Mouse (Mus musculus): ENCODE results near the gene Armh1. TPM values are rescaled to one million over a fixed set of nuclear protein-coding genes. Genes with fewer than 3 reads are reported as not detected.
A peak's percentile ranks its signal among the peaks of the same experiment; 100 is the strongest.

The Armh1 gene
- polyA plus RNA-seq, 1 experiment from 2014 or later = 0.18 TPM

DNA sequence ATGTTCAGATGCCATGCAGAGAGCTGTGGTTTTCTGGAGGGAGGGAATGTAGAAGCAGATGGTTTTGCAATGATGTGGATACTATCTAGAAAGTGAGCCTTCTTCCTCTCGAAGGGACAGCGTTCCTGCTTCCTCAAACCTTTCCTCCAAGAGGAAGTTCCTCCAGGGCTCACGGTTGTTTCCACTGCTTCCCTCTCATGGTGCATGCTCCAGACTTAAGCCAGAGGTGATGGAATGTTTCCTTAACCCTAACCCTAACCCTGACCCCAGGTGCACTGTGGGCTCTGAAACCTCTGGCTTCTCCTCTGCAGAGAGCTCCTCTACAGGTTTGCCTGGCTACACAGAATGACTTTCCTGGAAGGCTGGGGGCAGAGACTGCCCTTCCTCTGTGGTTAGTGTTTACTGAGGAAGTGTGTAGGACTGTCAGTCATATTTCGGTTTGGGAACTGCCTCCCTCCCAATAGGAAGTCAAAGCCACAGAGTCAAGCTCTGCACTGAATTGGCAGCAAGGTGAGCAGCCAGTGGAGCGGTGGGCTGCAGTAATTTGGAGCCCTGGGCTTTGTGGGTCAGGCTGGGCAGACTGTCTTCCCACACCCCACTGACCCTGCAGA is 2.2 kb upstream of the Armh1 start:
- Histone ChIP-seq H3K4me1 (ENCODE audit: insufficient read depth) (0 out of 2 replicates have a peak, but pooled peaks cover 14% of the 10 kb centered on the region), H3K27ac (ENCODE audit: low read depth) (no peak overlapping the region), H3K4me3 (ENCODE audit: low read depth, low read length) (no peak overlapping the region), H3K4me2 (no peak overlapping the region), H3K27me3 (ENCODE audit: insufficient read depth, low read length) (no peaks in the 10 kb centered on the region), H3K9me3 (ENCODE audit: low read depth, low read length) (no peaks in the 10 kb centered on the region), H3K9ac (no peak overlapping the region), H3K36me3 (ENCODE audit: insufficient read depth) (no peaks in the 10 kb centered on the region)
- TF ChIP-seq CTCF (IDR thresholded peaks at IDR 0.05; ENCODE audit: low read depth) = no peak
- DNase-seq (no peak), ATAC-seq (ENCODE audit: insufficient read depth) (no peak)
- 50% methylated on average over 5 of the region's 5 CpGs for WGBS

DNA sequence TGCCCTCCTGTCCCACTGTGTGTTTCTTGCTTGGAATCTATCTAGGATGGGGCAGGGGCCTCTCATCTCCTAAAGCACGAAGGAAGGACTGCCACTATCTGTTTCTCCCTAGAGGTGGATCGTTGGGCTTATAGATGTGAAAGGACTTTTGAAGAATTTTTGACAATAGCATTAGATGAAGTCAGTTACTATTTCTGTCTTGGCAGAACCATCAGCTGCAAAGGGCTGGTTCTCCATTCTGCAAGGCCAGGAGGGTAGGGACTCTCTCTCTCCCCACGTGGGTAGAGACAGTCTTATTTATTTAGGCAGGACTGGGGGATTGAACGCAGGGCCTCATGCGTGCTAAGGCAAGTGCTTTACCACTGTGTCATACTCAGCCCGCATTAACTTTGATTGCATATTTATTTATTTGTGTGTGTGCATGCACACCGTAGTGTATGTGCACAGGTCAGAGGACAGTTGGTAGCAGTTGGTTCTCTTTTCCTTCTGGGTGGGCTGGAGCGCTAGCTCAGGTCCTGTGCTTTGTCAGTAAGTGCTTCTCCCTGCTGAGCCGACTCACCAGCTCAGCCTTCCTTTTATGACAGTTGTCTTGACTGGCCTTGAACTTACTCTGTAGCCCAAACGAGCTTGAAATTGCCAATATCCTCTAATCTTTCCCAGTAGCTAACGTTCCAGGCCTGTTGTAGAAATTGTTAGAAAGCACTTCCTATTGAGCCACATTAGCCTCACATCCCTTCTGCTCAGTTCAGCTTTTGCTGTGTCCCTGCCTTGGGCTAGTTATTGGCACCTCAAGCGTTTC is 1.5 kb upstream of the Armh1 start:
- 56% methylated on average over 12 of the region's 12 CpGs for WGBS
- Histone ChIP-seq H3K9ac (no peak overlapping the region), H3K4me1 (ENCODE audit: insufficient read depth) (0 out of 2 replicates have a peak, but pooled peaks cover 14% of the 10 kb centered on the region), H3K4me3 (ENCODE audit: low read depth, low read length) (no peak overlapping the region), H3K27me3 (ENCODE audit: insufficient read depth, low read length) (no peaks in the 10 kb centered on the region), H3K9me3 (ENCODE audit: low read depth, low read length) (no peaks in the 10 kb centered on the region), H3K4me2 (peak overlapping the region; percentile 71), H3K27ac (ENCODE audit: low read depth) (peak overlapping the region; percentile 42; the same call in 1 of the 2 replicates), H3K36me3 (ENCODE audit: insufficient read depth) (no peaks in the 10 kb centered on the region)
- ATAC-seq (ENCODE audit: insufficient read depth) (no peak), DNase-seq (no peak)
- TF ChIP-seq CTCF (IDR thresholded peaks at IDR 0.05; ENCODE audit: low read depth) = no peak

GRCm38 (mm10) chr4:117252755-117253154 is 830 bp upstream of the Armh1 start:
- Histone ChIP-seq H3K36me3 (ENCODE audit: insufficient read depth) (no peaks in the 10 kb centered on the region), H3K9me3 (ENCODE audit: low read depth, low read length) (no peaks in the 10 kb centered on the region), H3K4me1 (ENCODE audit: insufficient read depth) (0 out of 2 replicates have a peak, but pooled peaks cover 14% of the 10 kb centered on the region), H3K4me3 (ENCODE audit: low read depth, low read length) (peak overlapping the region; percentile 69; the same call in 1 of the 2 replicates), H3K9ac (peak overlapping the region; percentile 67), H3K27ac (ENCODE audit: low read depth) (peak overlapping the region; percentile 42), H3K27me3 (ENCODE audit: insufficient read depth, low read length) (no peaks in the 10 kb centered on the region), H3K4me2 (peak overlapping the region; percentile 71)
- no peak for TF ChIP-seq CTCF (IDR thresholded peaks at IDR 0.05; ENCODE audit: low read depth)
- ATAC-seq (ENCODE audit: insufficient read depth) = no peak
- WGBS = 82% methylated on average over 5 of the region's 5 CpGs
- DNase-seq = no peak

DNA sequence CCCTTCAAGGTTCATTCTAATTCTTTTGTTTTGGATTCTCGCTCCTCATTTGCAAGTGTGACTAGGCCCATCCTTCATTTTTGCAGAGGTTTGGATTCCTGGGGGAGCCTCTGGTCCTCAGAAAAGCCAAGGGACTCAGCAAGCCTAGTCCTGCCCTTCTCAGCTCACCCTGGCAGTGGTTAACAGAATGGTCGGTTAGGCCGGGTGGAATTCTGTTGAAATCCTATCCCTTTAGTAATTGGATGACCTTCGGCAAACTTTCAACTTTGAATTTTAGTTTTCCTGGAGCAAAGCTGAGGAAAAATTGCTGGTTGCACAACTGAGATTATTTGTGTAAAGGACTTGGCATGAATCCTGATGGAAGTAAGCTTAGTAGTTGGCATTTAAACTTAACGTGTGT is 426 bp upstream of the Armh1 start:
- Histone ChIP-seq H3K4me1 (ENCODE audit: insufficient read depth) (0 out of 2 replicates have a peak, but pooled peaks cover 14% of the 10 kb centered on the region), H3K4me3 (ENCODE audit: low read depth, low read length) (peak overlapping the region; percentile 69), H3K9ac (peak overlapping the region; percentile 67), H3K36me3 (ENCODE audit: insufficient read depth) (no peaks in the 10 kb centered on the region), H3K4me2 (peak overlapping the region; percentile 71), H3K27me3 (ENCODE audit: insufficient read depth, low read length) (no peaks in the 10 kb centered on the region), H3K27ac (ENCODE audit: low read depth) (peak overlapping the region; percentile 42), H3K9me3 (ENCODE audit: low read depth, low read length) (no peaks in the 10 kb centered on the region)
- WGBS = 10% methylated on average over 5 of the region's 5 CpGs
- peak; percentile 38 for ATAC-seq (ENCODE audit: insufficient read depth)
- TF ChIP-seq CTCF (IDR thresholded peaks at IDR 0.05; ENCODE audit: low read depth) = no peak
- DNase-seq = peak; percentile 68

GRCm38 (mm10) chr4:117250982-117251381 is 943 bp downstream of the Armh1 start:
- H3K36me3 ChIP-seq (ENCODE audit: insufficient read depth) = no peaks in the 10 kb centered on the region
- TF ChIP-seq CTCF (IDR thresholded peaks at IDR 0.05; ENCODE audit: low read depth) = no peak
- H3K9me3 ChIP-seq (ENCODE audit: low read depth, low read length) = no peaks in the 10 kb centered on the region
- DNase-seq (no peak), ATAC-seq (ENCODE audit: insufficient read depth) (peak; percentile 0; the same call in 1 of the 2 replicates)
- peak overlapping the region; percentile 69 for H3K4me3 ChIP-seq (ENCODE audit: low read depth, low read length)
- H3K9ac ChIP-seq = no peak overlapping the region
- 76% methylated on average over 1 of the region's 1 CpGs for whole genome bisulfite sequencing
- no peak overlapping the region for H3K27ac ChIP-seq (ENCODE audit: low read depth)
- peak overlapping the region; percentile 71 for H3K4me2 ChIP-seq
- H3K4me1 ChIP-seq (ENCODE audit: insufficient read depth) = 0 out of 2 replicates have a peak, but pooled peaks cover 14% of the 10 kb centered on the region
- no peaks in the 10 kb centered on the region for H3K27me3 ChIP-seq (ENCODE audit: insufficient read depth, low read length)

DNA sequence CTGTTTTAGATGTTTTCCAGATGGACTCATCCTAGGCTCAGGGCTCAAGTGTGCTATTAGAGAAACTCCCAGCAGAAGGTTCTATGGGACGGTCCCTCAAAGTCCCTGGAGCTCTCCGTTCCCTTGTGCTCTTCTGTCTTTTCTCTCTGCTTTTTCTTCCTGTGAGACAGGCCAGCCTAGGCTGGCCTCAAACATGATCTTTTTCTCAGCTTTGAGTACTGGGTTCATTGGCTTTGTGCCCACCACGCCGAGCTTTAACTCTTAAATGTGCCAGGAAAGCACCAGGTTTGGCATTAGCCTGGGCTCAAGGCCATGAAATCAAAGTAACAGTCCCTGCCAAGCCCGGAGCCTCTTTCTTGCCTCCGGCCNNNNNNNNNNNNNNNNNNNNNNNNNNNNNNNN is 11.1 kb downstream of the Armh1 start:
- TF ChIP-seq CTCF (IDR thresholded peaks at IDR 0.05; ENCODE audit: low read depth) = no peak
- Histone ChIP-seq H3K9me3 (ENCODE audit: low read depth, low read length) (no peaks in the 10 kb centered on the region), H3K4me1 (ENCODE audit: insufficient read depth) (no peaks in the 10 kb centered on the region; the same call in 1 of the 2 replicates), H3K36me3 (ENCODE audit: insufficient read depth) (no peaks in the 10 kb centered on the region), H3K9ac (no peak overlapping the region), H3K27ac (ENCODE audit: low read depth) (no peak overlapping the region), H3K4me3 (ENCODE audit: low read depth, low read length) (no peak overlapping the region), H3K4me2 (no peak overlapping the region), H3K27me3 (ENCODE audit: insufficient read depth, low read length) (no peaks in the 10 kb centered on the region)
- peak; percentile 25 for DNase-seq
- WGBS = 76% methylated on average over 6 of the region's 6 CpGs
- ATAC-seq (ENCODE audit: insufficient read depth) = no peak

GRCm38 (mm10) chr4:117239153-117239552 is 12.8 kb downstream of the Armh1 start:
- no peak overlapping the region for H3K9ac ChIP-seq
- H3K4me2 ChIP-seq = no peak overlapping the region
- H3K36me3 ChIP-seq (ENCODE audit: insufficient read depth) = no peaks in the 10 kb centered on the region
- peak; percentile 67 for DNase-seq
- H3K27me3 ChIP-seq (ENCODE audit: insufficient read depth, low read length) = no peaks in the 10 kb centered on the region
- ATAC-seq (ENCODE audit: insufficient read depth) = no peak
- H3K9me3 ChIP-seq (ENCODE audit: low read depth, low read length) = no peaks in the 10 kb centered on the region
- no peak for TF ChIP-seq CTCF (IDR thresholded peaks at IDR 0.05; ENCODE audit: low read depth)
- peak overlapping the region; percentile 65; the same call in 1 of the 2 replicates for H3K27ac ChIP-seq (ENCODE audit: low read depth)
- H3K4me3 ChIP-seq (ENCODE audit: low read depth, low read length) = no peak overlapping the region
- 19% methylated on average over 2 of the region's 2 CpGs for WGBS
- H3K4me1 ChIP-seq (ENCODE audit: insufficient read depth) = no peaks in the 10 kb centered on the region; the same call in 1 of the 2 replicates

Measured in lung, embryonic 14.5 days (tissue).